Mouse (Mus musculus) embryonic facial prominence, embryonic 13.5 days (tissue): ENCODE results near the gene Lin28b. TPM values are rescaled to one million over a fixed set of nuclear protein-coding genes. Genes with fewer than 3 reads are reported as not detected.
"Not testable (repeated sequence)": the region's sequence is repeated elsewhere in the genome, so short reads cannot be mapped to it uniquely, and the experiment has no call there.

ENCODE experiments used
- ATAC-seq: fragments of 200-750 bp; cut with Nextera tagmentation; 2 replicates; pipeline ENCODE4 v1.8.0; 2017; ENCODE audit warnings: low read depth; ENCODE audit not compliant: insufficient number of reproducible peaks, insufficient read depth, low FRiP score, low TSS enrichment
- H3K27ac ChIP-seq: fragments of 300-500 bp; sonication (generic); 2 replicates; pipeline ENCODE4 v1.5.1; 2015; ENCODE audit warnings: moderate library complexity, mild to moderate bottlenecking, inconsistent platforms
- H3K27me3 ChIP-seq: fragments of 300-500 bp; sonication (generic); 2 replicates; pipeline ENCODE4 v1.6.1; 2015; ENCODE audit warnings: mild to moderate bottlenecking, inconsistent platforms
- H3K36me3 ChIP-seq: fragments of 300-500 bp; sonication (generic); 2 replicates; pipeline ENCODE4 v1.6.1; 2015; ENCODE audit warnings: mild to moderate bottlenecking, inconsistent platforms
- H3K4me1 ChIP-seq: fragments of 300-500 bp; sonication (generic); 2 replicates; pipeline ENCODE4 v1.6.1; 2015; ENCODE audit warnings: inconsistent platforms
- H3K4me2 ChIP-seq: fragments of 300-500 bp; sonication (generic); 2 replicates; pipeline ENCODE4 v1.6.1; 2015; ENCODE audit warnings: moderate library complexity, mild to moderate bottlenecking, inconsistent platforms
- H3K4me3 ChIP-seq: fragments of 300-500 bp; sonication (generic); 2 replicates; pipeline ENCODE4 v1.5.1; 2015; ENCODE audit warnings: mild to moderate bottlenecking, inconsistent platforms
- H3K9ac ChIP-seq: fragments of 300-500 bp; sonication (generic); 2 replicates; pipeline ENCODE4 v1.6.1; 2015; ENCODE audit warnings: mild to moderate bottlenecking, inconsistent platforms
- H3K9me3 ChIP-seq: fragments of 300-500 bp; sonication (generic); 2 replicates; pipeline ENCODE4 v1.6.1; 2016; ENCODE audit warnings: inconsistent platforms
- WGBS: fragments of 180-500 bp; shearing (Covaris S2); methylation state at CpG from one replicate; pipeline ENCODE4 v1.1.7; 2015; ENCODE audit warnings: mixed read lengths; 5-methylcytosine and 5-hydroxymethylcytosine counted together
- polyA plus RNA-seq: library from polyadenylated mRNA; unstranded; fragments of >200 nt; fragmentation: Nextera tagmentation; extraction: Ambion mirVana; gene quantifications from 2 replicates; pipeline ENCODE4 v1.2.1, GENCODE M21; 2015

The Lin28b gene
- polyA plus RNA-seq, 1 experiment from 2014 or later = 2.7 TPM

DNA sequence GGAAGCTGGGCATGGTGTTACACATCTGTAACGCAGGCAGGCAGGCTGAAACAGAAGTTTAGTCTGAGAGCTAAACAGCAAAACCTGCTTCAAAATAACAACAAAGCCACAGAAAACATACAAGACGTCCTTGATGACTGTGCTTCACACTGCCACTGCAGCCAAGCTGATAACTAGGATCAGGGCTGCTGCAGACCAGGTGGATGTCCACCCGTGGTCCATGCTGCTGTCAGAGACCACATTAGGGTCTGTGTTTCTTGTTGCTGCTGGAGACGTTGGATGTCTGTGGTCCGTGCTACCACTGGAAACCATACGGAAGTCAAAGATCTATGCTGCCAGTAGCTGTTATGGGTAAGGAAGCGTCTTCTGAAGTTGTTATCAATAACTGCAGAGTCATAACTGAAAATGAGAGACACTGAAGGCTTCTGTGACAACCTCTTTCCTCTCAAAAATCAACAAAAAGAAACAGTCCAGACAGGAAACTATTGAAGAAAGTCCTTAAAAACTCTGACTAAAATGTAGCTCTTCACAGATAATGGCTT, 86.4 kb downstream of the Lin28b start:
- H3K27me3 ChIP-seq = no peaks in the 10 kb centered on the region
- H3K9ac ChIP-seq = no peak overlapping the region
- H3K4me1 ChIP-seq = no peaks in the 10 kb centered on the region
- ATAC-seq = no peak
- H3K27ac ChIP-seq = no peak overlapping the region
- H3K4me3 ChIP-seq = no peak overlapping the region
- WGBS = 71% methylated on average over 7 of the region's 7 CpGs
- H3K4me2 ChIP-seq = no peak overlapping the region
- H3K36me3 ChIP-seq = no peaks in the 10 kb centered on the region
- no peaks in the 10 kb centered on the region for H3K9me3 ChIP-seq

- Histone ChIP-seq H3K4me1 (no peaks in the 10 kb centered on the region), H3K36me3 (no peaks in the 10 kb centered on the region), H3K4me2 (no peak overlapping the region), H3K9me3 (no peaks in the 10 kb centered on the region), H3K27me3 (no peaks in the 10 kb centered on the region), H3K4me3 (no peak overlapping the region), H3K27ac (no peak overlapping the region), H3K9ac (no peak overlapping the region)
- ATAC-seq = no peak
- WGBS = 38% methylated on average over 1 of the region's 1 CpGs
Measured at GRCm38 (mm10) chr10:45398211-45398610, 88.0 kb downstream of the Lin28b start.

DNA sequence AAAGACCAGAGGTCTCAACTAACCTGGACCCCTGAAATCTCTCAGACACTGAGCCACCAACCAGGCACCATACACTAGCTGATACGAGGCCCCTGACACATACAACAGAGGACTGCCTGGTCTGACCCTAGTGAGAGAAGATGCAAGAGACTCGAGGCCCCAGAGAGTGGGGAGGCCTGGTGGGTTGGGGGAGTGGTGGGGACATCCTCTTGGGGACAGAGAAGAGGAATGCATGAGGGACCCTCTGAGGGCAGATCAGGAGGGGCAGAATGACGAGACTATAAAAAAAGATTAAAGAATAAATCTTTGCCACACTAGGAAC, 103.6 kb downstream of the Lin28b start:
- H3K27ac ChIP-seq = no peak overlapping the region
- H3K9ac ChIP-seq = no peak overlapping the region
- no peaks in the 10 kb centered on the region for H3K4me1 ChIP-seq
- H3K4me2 ChIP-seq = no peak overlapping the region
- ATAC-seq = no peak
- H3K9me3 ChIP-seq = no peaks in the 10 kb centered on the region
- H3K4me3 ChIP-seq = no peak overlapping the region
- H3K27me3 ChIP-seq = no peaks in the 10 kb centered on the region
- no peaks in the 10 kb centered on the region for H3K36me3 ChIP-seq
- WGBS = 55% methylated on average over 3 of the region's 3 CpGs

DNA sequence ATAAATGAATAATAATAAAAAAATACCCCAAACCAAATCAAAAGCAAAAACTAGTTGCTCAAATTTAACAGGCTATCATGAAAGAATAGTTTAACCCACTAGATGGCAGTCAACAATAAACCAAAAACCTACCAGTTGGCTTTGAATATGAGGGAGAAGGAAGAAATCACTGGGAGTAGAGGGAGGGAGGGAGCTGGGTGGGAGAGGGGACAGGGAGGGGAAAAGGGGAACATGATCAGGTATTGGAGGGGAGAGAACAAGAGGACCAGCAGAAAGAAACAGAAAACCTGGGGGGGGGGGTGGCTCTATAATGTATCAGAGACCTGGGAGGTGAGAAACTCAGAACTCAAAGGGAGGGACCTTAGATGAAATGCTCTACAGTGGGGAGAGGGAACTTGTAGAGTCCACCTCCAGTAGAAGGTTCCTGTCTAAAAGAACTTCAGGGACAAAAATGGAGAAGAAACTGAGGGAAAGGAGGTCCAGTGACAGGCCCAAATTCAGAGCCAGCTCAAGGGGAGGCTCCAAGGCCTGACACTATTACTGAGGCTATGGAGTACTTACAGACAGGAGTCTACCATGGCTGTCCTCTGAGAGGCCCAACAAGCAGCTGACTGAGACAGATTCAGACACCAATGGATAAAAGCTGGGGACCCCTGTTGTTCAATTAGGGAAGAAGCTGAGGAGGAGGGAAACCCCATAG, 104.1 kb downstream of the Lin28b start:
- Histone ChIP-seq H3K4me2 (no peak overlapping the region), H3K27ac (no peak overlapping the region), H3K36me3 (no peaks in the 10 kb centered on the region), H3K9me3 (no peaks in the 10 kb centered on the region), H3K9ac (no peak overlapping the region), H3K4me3 (no peak overlapping the region), H3K27me3 (no peaks in the 10 kb centered on the region), H3K4me1 (no peaks in the 10 kb centered on the region)
- ATAC-seq = no peak

DNA sequence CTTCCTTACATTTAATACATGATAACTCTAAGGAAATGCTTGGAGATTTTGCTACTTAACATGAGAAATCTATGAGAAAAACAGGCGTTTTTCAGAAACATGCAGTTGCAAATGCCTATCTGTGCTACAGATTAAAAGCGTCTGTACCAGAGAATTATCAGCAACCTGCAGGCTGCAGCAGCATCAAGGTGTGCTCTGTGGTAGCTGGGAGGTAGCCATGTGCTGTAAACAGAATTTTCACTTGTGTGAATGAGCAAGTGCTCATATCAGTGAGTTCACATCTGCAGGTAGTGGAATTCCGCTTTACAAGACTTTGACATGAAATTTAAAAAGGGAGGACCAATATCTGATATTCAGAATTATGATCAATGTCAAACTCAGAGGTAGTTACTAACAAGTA, 107.9 kb downstream of the Lin28b start:
- ATAC-seq = no peak
- H3K4me2 ChIP-seq = no peak overlapping the region
- no peaks in the 10 kb centered on the region for H3K4me1 ChIP-seq
- H3K27me3 ChIP-seq = no peaks in the 10 kb centered on the region
- no peak overlapping the region for H3K9ac ChIP-seq
- WGBS = 84% methylated on average over 3 of the region's 3 CpGs
- no peak overlapping the region for H3K4me3 ChIP-seq
- no peaks in the 10 kb centered on the region for H3K9me3 ChIP-seq
- H3K27ac ChIP-seq = no peak overlapping the region
- no peaks in the 10 kb centered on the region for H3K36me3 ChIP-seq

GRCm38 (mm10) chr10:45372994-45373692, 113.1 kb downstream of the Lin28b start:
- no peak for ATAC-seq
- 58% methylated on average over 4 of the region's 4 CpGs for WGBS
- H3K9me3 ChIP-seq = no peaks in the 10 kb centered on the region

DNA sequence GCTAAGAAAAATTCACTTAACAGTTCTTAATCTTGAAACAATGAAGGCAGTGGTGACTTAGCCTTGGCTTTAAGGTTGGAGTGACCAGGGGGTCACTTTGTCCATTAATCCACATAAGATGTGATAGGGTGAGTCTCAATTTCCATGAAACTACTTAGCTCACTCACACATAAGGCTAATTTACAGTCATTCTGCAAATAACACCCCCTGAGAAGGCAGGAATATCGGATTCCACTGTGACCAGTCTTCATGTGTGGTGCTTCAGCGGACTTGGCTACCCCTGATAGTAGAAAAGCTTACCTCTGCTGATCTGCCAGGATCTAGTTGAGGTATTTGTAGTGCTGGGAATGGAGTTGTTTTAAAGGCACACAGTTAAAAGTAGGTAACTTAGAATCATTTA, 115.7 kb downstream of the Lin28b start:
- 78% methylated on average over 2 of the region's 2 CpGs for WGBS
- H3K4me1 ChIP-seq = no peaks in the 10 kb centered on the region
- no peak overlapping the region for H3K9ac ChIP-seq
- H3K4me2 ChIP-seq = no peak overlapping the region
- no peak for ATAC-seq
- H3K4me3 ChIP-seq = no peak overlapping the region
- no peaks in the 10 kb centered on the region for H3K27me3 ChIP-seq
- H3K36me3 ChIP-seq = no peaks in the 10 kb centered on the region
- no peaks in the 10 kb centered on the region for H3K9me3 ChIP-seq
- no peak overlapping the region for H3K27ac ChIP-seq

More at GRCm38 (mm10) chr10:45372994-45373692, 113.1 kb downstream of the Lin28b start:
- Histone ChIP-seq H3K36me3 (no peaks in the 10 kb centered on the region), H3K4me2 (no peak overlapping the region), H3K9ac (no peak overlapping the region), H3K4me1 (no peaks in the 10 kb centered on the region), H3K4me3 (no peak overlapping the region), H3K27me3 (no peaks in the 10 kb centered on the region), H3K27ac (no peak overlapping the region)

GRCm38 (mm10) chr10:45369639-45370038, 116.6 kb downstream of the Lin28b start:
- Histone ChIP-seq H3K9me3 (no peaks in the 10 kb centered on the region), H3K27ac (no peak overlapping the region), H3K27me3 (no peaks in the 10 kb centered on the region), H3K4me2 (no peak overlapping the region), H3K4me1 (no peaks in the 10 kb centered on the region), H3K36me3 (no peaks in the 10 kb centered on the region), H3K9ac (no peak overlapping the region), H3K4me3 (no peak overlapping the region)
- WGBS = 87% methylated on average over 3 of the region's 3 CpGs
- ATAC-seq = no peak

GRCm38 (mm10) chr10:45366987-45367705, 119.0 kb downstream of the Lin28b start:
- H3K27ac ChIP-seq = no peak overlapping the region
- ATAC-seq = no peak
- H3K9me3 ChIP-seq = no peaks in the 10 kb centered on the region
- H3K27me3 ChIP-seq = no peaks in the 10 kb centered on the region
- H3K4me2 ChIP-seq = no peak overlapping the region
- 89% methylated on average over 17 of the region's 17 CpGs for WGBS
- peaks cover 6% of the 10 kb centered on the region for H3K4me1 ChIP-seq
- H3K9ac ChIP-seq = no peak overlapping the region
- no peak overlapping the region for H3K4me3 ChIP-seq
- H3K36me3 ChIP-seq = no peaks in the 10 kb centered on the region

- H3K4me2 ChIP-seq = no peak overlapping the region
- H3K4me1 ChIP-seq = peaks cover 6% of the 10 kb centered on the region
Measured at GRCm38 (mm10) chr10:45363396-45363795, 122.8 kb downstream of the Lin28b start.

DNA sequence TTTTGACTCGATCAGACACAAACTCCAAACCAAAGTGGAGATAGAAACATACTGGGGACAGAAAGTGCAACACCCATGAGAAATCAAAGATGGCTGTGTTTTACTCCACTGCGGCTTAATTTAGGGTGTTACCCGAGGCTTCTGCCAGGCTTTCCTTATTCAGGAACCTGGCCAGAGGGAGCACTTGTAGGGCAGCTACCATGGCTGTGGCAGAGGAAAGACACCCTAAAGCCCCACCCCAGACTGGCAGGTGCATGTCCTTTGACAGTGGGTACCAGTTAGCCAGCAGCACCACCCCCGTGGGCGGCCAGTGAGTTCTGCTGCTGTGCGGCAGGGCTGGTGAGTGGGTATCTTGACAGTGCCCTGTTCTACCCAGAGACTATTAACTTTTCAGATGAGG, 130.1 kb downstream of the Lin28b start:
- Histone ChIP-seq H3K27me3 (no peaks in the 10 kb centered on the region), H3K4me3 (no peak overlapping the region), H3K36me3 (no peaks in the 10 kb centered on the region), H3K9me3 (no peaks in the 10 kb centered on the region), H3K4me2 (no peak overlapping the region), H3K9ac (no peak overlapping the region), H3K27ac (no peak overlapping the region), H3K4me1 (no peaks in the 10 kb centered on the region)
- WGBS = 89% methylated on average over 6 of the region's 6 CpGs
- ATAC-seq = no peak

More at GRCm38 (mm10) chr10:45363396-45363795, 122.8 kb downstream of the Lin28b start:
- no peaks in the 10 kb centered on the region for H3K36me3 ChIP-seq
- ATAC-seq = no peak
- H3K27me3 ChIP-seq = no peaks in the 10 kb centered on the region
- no peak overlapping the region for H3K27ac ChIP-seq
- H3K9ac ChIP-seq = no peak overlapping the region
- H3K4me3 ChIP-seq = no peak overlapping the region
- H3K9me3 ChIP-seq = no peaks in the 10 kb centered on the region
- 13% methylated on average over 5 of the region's 5 CpGs for whole genome bisulfite sequencing

DNA sequence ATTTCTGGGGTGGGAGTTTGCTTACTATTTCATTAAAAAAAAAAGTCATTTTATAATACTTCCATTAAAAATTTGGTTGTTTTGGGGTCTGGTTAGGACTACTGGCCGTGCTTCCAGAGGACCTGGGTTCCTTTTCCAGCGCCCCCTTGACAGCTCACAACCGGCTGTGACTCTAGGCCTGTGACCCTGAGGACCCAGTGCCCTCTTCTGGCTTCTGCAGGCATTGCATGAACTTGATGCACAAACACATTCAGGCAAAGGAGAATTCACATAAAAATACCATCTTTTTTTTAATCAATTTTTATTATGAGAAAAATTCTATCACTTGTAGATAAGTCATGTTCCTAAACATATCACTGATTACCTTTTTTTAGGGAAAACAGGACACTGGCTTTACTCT, 138.1 kb downstream of the Lin28b start:
- not testable (repeated sequence) for H3K4me3 ChIP-seq, H3K9ac ChIP-seq, H3K36me3 ChIP-seq, H3K4me2 ChIP-seq, H3K27ac ChIP-seq, H3K4me1 ChIP-seq, H3K27me3 ChIP-seq, ATAC-seq, H3K9me3 ChIP-seq
- 82% methylated on average over 3 of the region's 3 CpGs for WGBS
